33 mouse cellular contexts compared by ENCODE assay signal in the genomic region with DNA sequence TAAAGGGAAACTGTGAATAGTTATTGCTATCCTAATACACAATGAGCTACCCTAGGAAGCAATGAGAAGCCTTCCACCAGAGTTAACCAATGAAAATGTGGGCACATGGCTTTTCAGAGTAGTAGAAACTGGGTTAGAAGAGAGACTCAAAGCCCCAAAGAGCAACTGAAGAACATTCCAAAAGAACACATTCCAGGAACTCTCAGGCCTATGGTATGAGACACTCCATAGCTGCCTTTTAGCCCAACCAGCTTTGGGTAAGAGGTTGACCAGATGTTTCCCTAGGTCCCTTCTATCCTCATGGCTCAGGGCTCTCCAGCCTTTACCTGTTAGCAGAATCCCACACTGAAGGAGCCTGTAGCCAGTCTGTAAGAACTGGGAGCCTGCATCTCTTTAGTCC. TPM values are rescaled to one million over a fixed set of nuclear protein-coding genes. Genes with fewer than 3 reads are reported as not detected.
"Had no signal": no experiment of that assay in that cellular context is flagged by ENCODE, and none has a peak within 500 bp of the region (broad histone marks: within the 10 kb centered on the region; RNA-seq: fewer than 3 reads in every experiment).

No protein-coding gene starts in this region.

- H3K4me1 ChIP-seq: embryonic facial prominence, embryonic 12.5 days; embryonic facial prominence, embryonic 13.5 days; embryonic facial prominence, embryonic 15.5 days; forebrain, embryonic 10.5 days; forebrain, embryonic 12.5 days; forebrain, embryonic 13.5 days; forebrain, embryonic 15.5 days had no signal

- ATAC-seq: forebrain, embryonic 13.5 days; forebrain, embryonic 14.5 days; forebrain, embryonic 15.5 days; forebrain, embryonic 16.5 days; forebrain, postnatal 0 days had no signal

- H3K27me3 ChIP-seq: embryonic facial prominence, embryonic 12.5 days; embryonic facial prominence, embryonic 13.5 days; embryonic facial prominence, embryonic 15.5 days; forebrain, embryonic 12.5 days; forebrain, embryonic 13.5 days; forebrain, embryonic 15.5 days had no signal

- H3K9me3 ChIP-seq: embryonic facial prominence, embryonic 10.5 days; embryonic facial prominence, embryonic 12.5 days; embryonic facial prominence, embryonic 13.5 days; embryonic facial prominence, embryonic 15.5 days; forebrain, embryonic 10.5 days; forebrain, embryonic 12.5 days; forebrain, embryonic 13.5 days; forebrain, embryonic 15.5 days had no signal

- H3K36me3 ChIP-seq: embryonic facial prominence, embryonic 10.5 days; embryonic facial prominence, embryonic 12.5 days; embryonic facial prominence, embryonic 13.5 days; embryonic facial prominence, embryonic 15.5 days; forebrain, embryonic 10.5 days; forebrain, embryonic 12.5 days; forebrain, embryonic 15.5 days had no signal

- DNase-seq: cerebellum, adult 9-10 months; cerebellum, adult 9-11 months; cerebellum, postnatal 10 days; cerebellum, postnatal 14 days; cerebellum, postnatal 25 days; cerebellum, postnatal 36 days; embryo, embryonic 11 days; forebrain, postnatal 0 days; gastrocnemius, adult 2 months; gastrocnemius, postnatal 10 days; gastrocnemius, postnatal 14 days; gastrocnemius, postnatal 25 days; gastrocnemius, postnatal 36 days; heart, adult 11 months; heart, adult 18-20 months; heart, adult 2 months had no signal

- H3K4me3 ChIP-seq: embryonic facial prominence, embryonic 10.5 days; embryonic facial prominence, embryonic 12.5 days; embryonic facial prominence, embryonic 13.5 days; embryonic facial prominence, embryonic 15.5 days; erythroblast, embryonic 14.5 days; forebrain, embryonic 10.5 days; forebrain, embryonic 12.5 days; forebrain, embryonic 13.5 days; forebrain, embryonic 15.5 days; gastrocnemius, adult 2 months; heart, adult 2 months had no signal

- H3K9ac ChIP-seq: embryonic facial prominence, embryonic 12.5 days; embryonic facial prominence, embryonic 13.5 days; embryonic facial prominence, embryonic 15.5 days; forebrain, embryonic 12.5 days; forebrain, embryonic 13.5 days; forebrain, embryonic 15.5 days; forebrain, postnatal 0 days had no signal

- H3K27ac ChIP-seq: embryonic facial prominence, embryonic 10.5 days; embryonic facial prominence, embryonic 12.5 days; embryonic facial prominence, embryonic 13.5 days; embryonic facial prominence, embryonic 15.5 days; forebrain, embryonic 10.5 days; forebrain, embryonic 12.5 days; forebrain, embryonic 13.5 days; forebrain, embryonic 15.5 days; gastrocnemius, adult 2 months; heart, adult 2 months had no signal

- H3K4me2 ChIP-seq: embryonic facial prominence, embryonic 12.5 days; embryonic facial prominence, embryonic 13.5 days; embryonic facial prominence, embryonic 15.5 days; forebrain, embryonic 12.5 days; forebrain, embryonic 13.5 days; forebrain, embryonic 15.5 days had no signal

RNA-seq across cellular contexts. Expression of a gene that starts 11.5 kb away (rescaled TPM):
- polyA plus RNA-seq: cortical plate, adult 2 months; embryonic facial prominence, embryonic 10.5 days; embryonic facial prominence, embryonic 11.5 days; embryonic facial prominence, embryonic 12.5 days; embryonic facial prominence, embryonic 13.5 days; embryonic facial prominence, embryonic 14.5 days; embryonic facial prominence, embryonic 15.5 days; erythroblast, embryonic 14.5 days; forebrain, embryonic 11.5 days; forebrain, embryonic 12.5 days; forebrain, embryonic 13.5 days; forebrain, embryonic 14.5 days; forebrain, embryonic 15.5 days; forebrain, embryonic 16.5 days; forebrain, postnatal 0 days; frontal cortex, adult 2 months; gonadal fat pad, adult 2 months; heart, adult 2 months had no signal
